Mouse (Mus musculus) liver, adult 2 months (tissue): ENCODE measurements around the gene Prdx5.
A peak's percentile ranks its signal among the peaks of the same experiment; 100 is the strongest.

Experiments
- CTCF ChIP-seq: fragments of 200-500 bp; IDR thresholded peaks from 2 replicates; pipeline ENCODE4 v1.5.1; 2011; ENCODE audit warnings: low read depth, low read length, control low read depth
- POLR2A ChIP-seq: fragments of 200-500 bp; IDR thresholded peaks from 2 replicates; pipeline ENCODE4 v1.6.1; 2011; ENCODE audit warnings: low read length, control low read depth; ENCODE audit not compliant: insufficient read depth; ENCODE audit errors: extremely low read depth

- TF ChIP-seq POLR2A, result peak; percentile 86
- no peak for TF ChIP-seq CTCF
These were observed 12.0 kb upstream of the Prdx5 start, which contains the start of gene Esrra for GRCm38 (mm10) chr19:6921647-6922567.
